Mouse (Mus musculus) gastrocnemius, adult 8-10 months (tissue): ENCODE measurements around the gene Ngdn. TPM values are rescaled to one million over a fixed set of nuclear protein-coding genes. Genes with fewer than 3 reads are reported as not detected.
"Not testable (repeated sequence)": the region's sequence is repeated elsewhere in the genome, so short reads cannot be mapped to it uniquely, and the experiment has no call there.

Source experiments
- DNase-seq, 2 experiments: peaks; one replicate each; pipeline ENCODE4 v3.0.0; 2022; ENCODE audit warnings: low spot score in 2 of 2
- total RNA-seq, 4 experiments: library from RNA; stranded (reverse); gene quantifications; 2 replicates each; pipeline ENCODE4 v1.2.4; 2022

Gene Ngdn
- total RNA-seq, 4 experiments from 2014 or later = 18.5 to 19.7 (median 19.1) TPM

- DNase-seq = no peak
Measured at GRCm38 (mm10) chr14:55028333-55028835, 13.1 kb downstream of the Ngdn start.

GRCm38 (mm10) chr14:55029034-55029698 is 13.9 kb downstream of the Ngdn start:
- no peak for DNase-seq

GRCm38 (mm10) chr14:55032695-55033225 is 17.5 kb downstream of the Ngdn start:
- DNase-seq = no peak

GRCm38 (mm10) chr14:55043694-55044093 is 28.4 kb downstream of the Ngdn start:
- not testable (repeated sequence) for DNase-seq

GRCm38 (mm10) chr14:55047971-55048531 is 32.8 kb downstream of the Ngdn start:
- no peak for DNase-seq

GRCm38 (mm10) chr14:55052496-55052895 is 37.2 kb downstream of the Ngdn start:
- no peak for DNase-seq

GRCm38 (mm10) chr14:55053050-55053449 is 37.8 kb downstream of the Ngdn start:
- no peak for DNase-seq

GRCm38 (mm10) chr14:55053708-55054190 is 38.5 kb downstream of the Ngdn start:
- DNase-seq = no peak

GRCm38 (mm10) chr14:55054191-55054749 is 39.0 kb downstream of the Ngdn start:
- no peak for DNase-seq

- no peak for DNase-seq
Measured at GRCm38 (mm10) chr14:55055167-55055834, 40.0 kb downstream of the Ngdn start.

GRCm38 (mm10) chr14:55059009-55059408 is 43.8 kb downstream of the Ngdn start:
- no peak for DNase-seq

- DNase-seq = no peak
Measured at GRCm38 (mm10) chr14:55059931-55060330, 44.7 kb downstream of the Ngdn start.

GRCm38 (mm10) chr14:55061845-55062244 is 46.6 kb downstream of the Ngdn start:
- no peak for DNase-seq

- no peak for DNase-seq
Measured at GRCm38 (mm10) chr14:55062626-55063025, 47.4 kb downstream of the Ngdn start.

- DNase-seq = no peak
Measured at GRCm38 (mm10) chr14:55063117-55063516, 47.9 kb downstream of the Ngdn start.

- DNase-seq = no peak
Measured at GRCm38 (mm10) chr14:55063581-55064381, 48.5 kb downstream of the Ngdn start.

- DNase-seq = no peak
Measured at GRCm38 (mm10) chr14:55064481-55065370, 49.5 kb downstream of the Ngdn start.

GRCm38 (mm10) chr14:55065391-55065790 is 50.1 kb downstream of the Ngdn start:
- no peak for DNase-seq

GRCm38 (mm10) chr14:55066042-55066441 is 50.8 kb downstream of the Ngdn start:
- no peak for DNase-seq

GRCm38 (mm10) chr14:55071756-55072155 is 56.5 kb downstream of the Ngdn start:
- no peak for DNase-seq
